Mouse (Mus musculus): ENCODE results near the gene Olfr1373. TPM values are rescaled to one million over a fixed set of nuclear protein-coding genes. Genes with fewer than 3 reads are reported as not detected.
"Not testable (repeated sequence)": the region's sequence is repeated elsewhere in the genome, so short reads cannot be mapped to it uniquely, and the experiment has no call there.

The Olfr1373 gene
- 0.11 TPM in 1 of 2 replicates, not detected in the other for polyA plus RNA-seq (2012; rRNA removed)

- H3K4me3 ChIP-seq (ENCODE audit: control insufficient read depth, low read depth, low read length); H3K4me1 ChIP-seq (ENCODE audit: control insufficient read depth, insufficient read depth, low read length); H3K27me3 ChIP-seq (ENCODE audit: control insufficient read depth, insufficient read depth, low read length); H3K36me3 ChIP-seq (ENCODE audit: control insufficient read depth, insufficient read depth, low read length); H3K27ac ChIP-seq (ENCODE audit: control insufficient read depth, insufficient read depth, low read depth, low read length): not testable (repeated sequence)
Measured at GRCm38 (mm10) chr11:52145428-52145827, at the start of gene Olfr1373. Gene Olfr1373, minus strand, starts transcription at chr11:52145528.

- H3K4me1 ChIP-seq (ENCODE audit: control insufficient read depth, insufficient read depth, low read length); H3K27me3 ChIP-seq (ENCODE audit: control insufficient read depth, insufficient read depth, low read length); H3K27ac ChIP-seq (ENCODE audit: control insufficient read depth, insufficient read depth, low read depth, low read length); H3K4me3 ChIP-seq (ENCODE audit: control insufficient read depth, low read depth, low read length); H3K36me3 ChIP-seq (ENCODE audit: control insufficient read depth, insufficient read depth, low read length): not testable (repeated sequence)
Measured at GRCm38 (mm10) chr11:52180651-52181050, 35.3 kb upstream of the Olfr1373 start.

GRCm38 (mm10) chr11:52179897-52180296, 34.6 kb upstream of the Olfr1373 start:
- not testable (repeated sequence) for H3K4me3 ChIP-seq (ENCODE audit: control insufficient read depth, low read depth, low read length); H3K27ac ChIP-seq (ENCODE audit: control insufficient read depth, insufficient read depth, low read depth, low read length); H3K27me3 ChIP-seq (ENCODE audit: control insufficient read depth, insufficient read depth, low read length); H3K4me1 ChIP-seq (ENCODE audit: control insufficient read depth, insufficient read depth, low read length); H3K36me3 ChIP-seq (ENCODE audit: control insufficient read depth, insufficient read depth, low read length)

- TF ChIP-seq POLR2A (IDR thresholded peaks at IDR 0.05; ENCODE audit: control insufficient read depth, low read depth, low read length) (no peak), CTCF (IDR thresholded peaks at IDR 0.05; ENCODE audit: control insufficient read depth, insufficient read depth, insufficient replicate concordance, low read depth, low read length) (no peak)
- no peaks in the 10 kb centered on the region for H3K36me3 ChIP-seq (ENCODE audit: control insufficient read depth, insufficient read depth, low read length)
- H3K4me3 ChIP-seq (ENCODE audit: control insufficient read depth, low read depth, low read length): peak overlapping the region; percentile 46
- no peaks in the 10 kb centered on the region; the same call in 1 of the 2 replicates for H3K27me3 ChIP-seq (ENCODE audit: control insufficient read depth, insufficient read depth, low read length)
- peaks cover 5% of the 10 kb centered on the region for H3K4me1 ChIP-seq (ENCODE audit: control insufficient read depth, insufficient read depth, low read length)
- H3K27ac ChIP-seq (ENCODE audit: control insufficient read depth, insufficient read depth, low read depth, low read length): no peak overlapping the region
Measured at GRCm38 (mm10) chr11:52168461-52168860, 23.1 kb upstream of the Olfr1373 start.

GRCm38 (mm10) chr11:52167901-52168302, 22.6 kb upstream of the Olfr1373 start:
- H3K27ac ChIP-seq (ENCODE audit: control insufficient read depth, insufficient read depth, low read depth, low read length); H3K27me3 ChIP-seq (ENCODE audit: control insufficient read depth, insufficient read depth, low read length); H3K36me3 ChIP-seq (ENCODE audit: control insufficient read depth, insufficient read depth, low read length); H3K4me1 ChIP-seq (ENCODE audit: control insufficient read depth, insufficient read depth, low read length): not testable (repeated sequence)
- peak overlapping the region; percentile 46 for H3K4me3 ChIP-seq (ENCODE audit: control insufficient read depth, low read depth, low read length)

- H3K27ac ChIP-seq (ENCODE audit: control insufficient read depth, insufficient read depth, low read depth, low read length): no peak overlapping the region
- no peaks in the 10 kb centered on the region; the same call in 1 of the 2 replicates for H3K27me3 ChIP-seq (ENCODE audit: control insufficient read depth, insufficient read depth, low read length)
- TF ChIP-seq CTCF (IDR thresholded peaks at IDR 0.05; ENCODE audit: control insufficient read depth, insufficient read depth, insufficient replicate concordance, low read depth, low read length) (no peak), POLR2A (IDR thresholded peaks at IDR 0.05; ENCODE audit: control insufficient read depth, low read depth, low read length) (no peak)
- H3K36me3 ChIP-seq (ENCODE audit: control insufficient read depth, insufficient read depth, low read length): no peaks in the 10 kb centered on the region
- no peak overlapping the region; the same call in 1 of the 2 replicates for H3K4me3 ChIP-seq (ENCODE audit: control insufficient read depth, low read depth, low read length)
- H3K4me1 ChIP-seq (ENCODE audit: control insufficient read depth, insufficient read depth, low read length): peaks cover 5% of the 10 kb centered on the region
Measured at GRCm38 (mm10) chr11:52167126-52167525, 21.8 kb upstream of the Olfr1373 start.

- H3K27me3 ChIP-seq (ENCODE audit: control insufficient read depth, insufficient read depth, low read length): no peaks in the 10 kb centered on the region; the same call in 1 of the 2 replicates
- no peak overlapping the region for H3K4me3 ChIP-seq (ENCODE audit: control insufficient read depth, low read depth, low read length)
- H3K27ac ChIP-seq (ENCODE audit: control insufficient read depth, insufficient read depth, low read depth, low read length): no peak overlapping the region
- H3K4me1 ChIP-seq (ENCODE audit: control insufficient read depth, insufficient read depth, low read length): peaks cover 5% of the 10 kb centered on the region
- H3K36me3 ChIP-seq (ENCODE audit: control insufficient read depth, insufficient read depth, low read length): no peaks in the 10 kb centered on the region
- TF ChIP-seq CTCF (IDR thresholded peaks at IDR 0.05; ENCODE audit: control insufficient read depth, insufficient read depth, insufficient replicate concordance, low read depth, low read length): no peak
- no peak for TF ChIP-seq POLR2A (IDR thresholded peaks at IDR 0.05; ENCODE audit: control insufficient read depth, low read depth, low read length)
Measured at GRCm38 (mm10) chr11:52163926-52164325, 18.6 kb upstream of the Olfr1373 start.

- not testable (repeated sequence) for H3K4me3 ChIP-seq (ENCODE audit: control insufficient read depth, low read depth, low read length); H3K4me1 ChIP-seq (ENCODE audit: control insufficient read depth, insufficient read depth, low read length); H3K27me3 ChIP-seq (ENCODE audit: control insufficient read depth, insufficient read depth, low read length); H3K27ac ChIP-seq (ENCODE audit: control insufficient read depth, insufficient read depth, low read depth, low read length); H3K36me3 ChIP-seq (ENCODE audit: control insufficient read depth, insufficient read depth, low read length)
- peak; percentile 28; the same call in 1 of the 2 replicates for TF ChIP-seq CTCF (IDR thresholded peaks at IDR 0.05; ENCODE audit: control insufficient read depth, insufficient read depth, insufficient replicate concordance, low read depth, low read length)
Measured at GRCm38 (mm10) chr11:52143675-52144074, 1.7 kb downstream of the Olfr1373 start.

Data from testis, adult 2 months (tissue).